ENCODE assay signal across 19 mouse cellular contexts in the genomic region with DNA sequence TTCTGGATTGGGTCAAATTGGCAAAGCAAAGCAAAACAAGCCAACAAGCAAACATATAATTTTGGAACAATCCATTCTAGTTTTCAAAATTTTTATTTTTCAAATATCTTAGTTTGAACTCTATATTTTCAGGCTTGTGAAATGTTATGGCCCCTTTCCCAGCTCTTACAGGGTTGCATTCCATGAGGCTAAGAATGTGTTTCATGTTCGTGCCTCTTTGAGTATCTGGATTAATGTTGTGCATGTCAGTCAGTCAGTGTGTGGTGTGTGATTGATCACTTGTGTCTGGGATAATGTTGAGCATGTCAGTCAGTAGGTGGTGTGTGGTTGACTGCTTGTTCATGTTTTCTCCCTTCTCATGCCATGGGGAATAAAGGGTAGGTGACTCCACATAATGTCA. TPM values are rescaled to one million over a fixed set of nuclear protein-coding genes. Genes with fewer than 3 reads are reported as not detected.
"Had no signal": no experiment of that assay in that cellular context is flagged by ENCODE, and none has a peak within 500 bp of the region (broad histone marks: within the 10 kb centered on the region; RNA-seq: fewer than 3 reads in every experiment).

No protein-coding gene starts in this region.

- H3K4me2 ChIP-seq: lung, embryonic 14.5 days; midbrain, embryonic 12.5 days; neural tube, embryonic 13.5 days; neural tube, embryonic 15.5 days had no signal

- H3K36me3 ChIP-seq: midbrain, embryonic 10.5 days; midbrain, embryonic 12.5 days; neural tube, embryonic 13.5 days; neural tube, embryonic 15.5 days had no signal

- H3K9ac ChIP-seq: lung, embryonic 14.5 days; midbrain, embryonic 12.5 days; neural tube, embryonic 13.5 days; neural tube, embryonic 15.5 days had no signal

- H3K27me3 ChIP-seq: midbrain, embryonic 12.5 days; neural tube, embryonic 13.5 days; neural tube, embryonic 15.5 days had no signal

- DNase-seq: lung, adult 18-20 months; lung, embryonic 14.5 days; lung, postnatal 10 days; lung, postnatal 4 days; midbrain, embryonic 14.5 days; retina, postnatal 1 day; right cerebral cortex, adult 18-20 months; right cerebral cortex, postnatal 25 days; right cerebral cortex, postnatal 4 days; spleen, adult 18-20 months; thymus, adult 2 months; thymus, postnatal 36 days had no signal

- H3K9me3 ChIP-seq: midbrain, embryonic 10.5 days; midbrain, embryonic 12.5 days; neural tube, embryonic 13.5 days; neural tube, embryonic 15.5 days had no signal

- H3K27ac ChIP-seq: midbrain, embryonic 10.5 days; midbrain, embryonic 12.5 days; neural tube, embryonic 13.5 days; neural tube, embryonic 15.5 days had no signal

- H3K4me3 ChIP-seq: midbrain, embryonic 10.5 days; midbrain, embryonic 12.5 days; myocyte; neural tube, embryonic 13.5 days; neural tube, embryonic 15.5 days had no signal

- ATAC-seq: midbrain, embryonic 16.5 days had no signal

- H3K4me1 ChIP-seq: midbrain, embryonic 10.5 days; midbrain, embryonic 12.5 days; neural tube, embryonic 13.5 days; neural tube, embryonic 15.5 days had no signal

RNA-seq across cellular contexts. Expression of a gene that starts 1.5 kb away (rescaled TPM):
- polyA plus RNA-seq: midbrain, embryonic 10.5 days; midbrain, embryonic 12.5 days; neural tube, embryonic 13.5 days had no signal

RNA-seq across cellular contexts. Expression of a gene that starts 37.5 kb away (rescaled TPM):
- polyA plus RNA-seq: midbrain, embryonic 10.5 days; midbrain, embryonic 12.5 days; midbrain, embryonic 14.5 days; midbrain, embryonic 16.5 days; myocyte; neural tube, embryonic 11.5 days; neural tube, embryonic 13.5 days; neural tube, embryonic 15.5 days had no signal
